Mouse (Mus musculus): ENCODE measurements at regions not wholly inside any gene's neighbourhood (a gene's known extent, or its start where the extent isn't known, plus 50 kb on each side); places are given as distances from the start of the nearest gene placed in this dataset.
A peak's percentile ranks its signal among the peaks of the same experiment; 100 is the strongest.

DNA sequence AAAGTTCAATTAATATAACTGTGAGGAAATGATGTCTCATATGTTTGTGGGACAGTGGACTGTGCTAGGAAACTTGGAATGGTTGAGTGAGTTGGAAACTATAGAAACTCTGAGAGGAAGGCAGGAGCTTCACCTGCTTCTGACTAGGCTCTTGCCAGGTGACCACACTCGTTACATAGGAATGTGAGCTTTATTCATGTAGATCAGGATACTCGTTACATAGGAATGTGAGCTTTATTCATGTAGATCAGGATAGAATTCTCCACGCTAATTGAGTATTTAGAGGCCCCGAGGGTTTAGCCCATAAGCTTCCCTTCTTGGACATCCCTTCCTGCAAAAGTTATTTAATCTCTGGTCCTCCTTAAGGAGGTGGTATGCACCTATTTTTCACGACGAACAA lies 101.9 kb downstream of the Gm9733 start:
- Histone ChIP-seq H3K27me3 (no peaks in the 10 kb centered on the region), H3K9ac (no peak overlapping the region), H3K9me3 (replicated peaks) (no peaks in the 10 kb centered on the region), H3K36me3 (no peaks in the 10 kb centered on the region), H3K4me3 (no peak overlapping the region), H3K27ac (no peak overlapping the region), H3K4me2 (replicated peaks) (no peak overlapping the region), H3K4me1 (no peaks in the 10 kb centered on the region)
- no peak for ATAC-seq (ENCODE audit: low FRiP score)
- 77% methylated on average over 6 of the region's 6 CpGs for WGBS

DNA sequence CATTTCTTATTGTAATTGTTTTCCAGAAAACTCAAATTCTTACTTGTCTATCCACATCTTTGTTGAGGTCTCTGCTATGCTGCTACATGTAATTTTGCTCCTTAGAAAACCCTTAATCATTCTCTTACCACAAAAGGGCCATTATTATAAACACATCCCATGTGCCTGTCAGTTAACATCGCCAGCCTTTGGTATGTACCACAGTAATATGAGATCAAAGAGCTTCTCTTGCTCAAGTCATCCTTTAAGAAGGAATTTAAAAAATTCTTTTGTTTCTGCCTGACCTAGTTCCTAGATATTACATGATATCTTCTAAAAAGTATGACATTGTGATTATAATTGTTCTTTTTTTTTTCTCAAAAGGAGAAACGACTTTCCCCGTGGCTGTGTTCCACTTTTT lies 100.7 kb downstream of the Gm9733 start:
- Histone ChIP-seq H3K27me3 (no peaks in the 10 kb centered on the region), H3K4me3 (no peak overlapping the region), H3K36me3 (no peaks in the 10 kb centered on the region), H3K4me2 (replicated peaks) (no peak overlapping the region), H3K4me1 (no peaks in the 10 kb centered on the region), H3K9me3 (replicated peaks) (no peaks in the 10 kb centered on the region), H3K9ac (no peak overlapping the region), H3K27ac (no peak overlapping the region)
- WGBS = 52% methylated on average over 3 of the region's 3 CpGs
- ATAC-seq (ENCODE audit: low FRiP score) = no peak

DNA sequence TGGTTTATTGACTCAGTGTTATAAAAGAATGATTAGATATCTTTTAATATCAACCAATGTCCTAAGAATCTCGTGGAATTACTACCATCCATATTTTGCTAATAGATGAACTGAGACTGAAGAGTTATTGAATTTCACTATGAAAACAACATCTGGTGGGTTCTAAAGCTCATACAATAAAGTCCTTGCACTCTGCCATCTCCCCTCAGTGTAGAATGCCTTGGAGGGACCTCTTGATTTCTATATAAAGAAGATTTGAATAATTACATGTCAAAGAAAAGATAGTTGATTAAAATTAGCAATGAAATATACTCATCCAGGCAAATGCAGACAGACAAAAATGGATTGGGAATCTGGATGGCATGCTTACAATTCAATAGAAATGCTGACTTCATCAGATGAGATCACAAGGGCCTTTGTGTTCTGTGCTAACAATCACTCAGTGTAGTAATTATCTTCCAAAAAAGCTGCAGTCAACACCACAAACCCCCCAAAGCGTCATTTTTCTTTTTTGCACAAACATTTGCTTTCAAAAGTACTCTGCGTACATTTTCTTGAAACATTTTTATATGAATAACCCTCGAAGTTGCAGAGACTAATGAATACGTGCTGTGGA lies 94.2 kb downstream of the Gm9733 start:
- ATAC-seq (ENCODE audit: low FRiP score) = no peak
- no peaks in the 10 kb centered on the region for H3K9me3 ChIP-seq (replicated peaks)
- no peaks in the 10 kb centered on the region for H3K4me1 ChIP-seq
- H3K27me3 ChIP-seq = no peaks in the 10 kb centered on the region
- no peak overlapping the region for H3K27ac ChIP-seq
- no peaks in the 10 kb centered on the region for H3K36me3 ChIP-seq
- H3K9ac ChIP-seq = no peak overlapping the region
- 82% methylated on average over 5 of the region's 5 CpGs for WGBS
- no peak overlapping the region for H3K4me3 ChIP-seq
- no peak overlapping the region for H3K4me2 ChIP-seq (replicated peaks)

DNA sequence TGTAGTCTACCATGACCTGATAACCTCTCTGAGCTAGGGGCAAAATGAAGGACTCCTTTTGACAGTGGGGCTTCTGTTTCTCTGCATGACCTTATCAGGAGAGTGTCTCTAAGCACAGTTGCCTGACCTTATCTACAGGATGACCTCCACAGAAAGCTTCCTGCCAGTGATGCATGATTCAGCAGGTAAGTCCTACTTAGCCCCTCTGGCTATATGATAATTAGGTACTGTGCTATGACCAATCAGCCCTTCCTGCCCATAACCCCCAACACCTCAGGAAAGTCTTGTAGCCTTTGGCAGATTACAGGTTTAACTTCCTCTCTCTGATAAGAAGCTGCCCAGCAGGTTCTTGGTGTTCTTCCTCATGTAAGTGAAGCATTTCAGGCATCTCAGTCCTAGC lies 89.7 kb downstream of the Gm9733 start:
- H3K4me2 ChIP-seq (replicated peaks) = no peak overlapping the region
- no peak overlapping the region for H3K27ac ChIP-seq
- H3K36me3 ChIP-seq = no peaks in the 10 kb centered on the region
- no peaks in the 10 kb centered on the region for H3K4me1 ChIP-seq
- H3K4me3 ChIP-seq = no peak overlapping the region
- no peak for ATAC-seq (ENCODE audit: low FRiP score)
- H3K27me3 ChIP-seq = no peaks in the 10 kb centered on the region
- H3K9ac ChIP-seq = no peak overlapping the region
- no peaks in the 10 kb centered on the region for H3K9me3 ChIP-seq (replicated peaks)

DNA sequence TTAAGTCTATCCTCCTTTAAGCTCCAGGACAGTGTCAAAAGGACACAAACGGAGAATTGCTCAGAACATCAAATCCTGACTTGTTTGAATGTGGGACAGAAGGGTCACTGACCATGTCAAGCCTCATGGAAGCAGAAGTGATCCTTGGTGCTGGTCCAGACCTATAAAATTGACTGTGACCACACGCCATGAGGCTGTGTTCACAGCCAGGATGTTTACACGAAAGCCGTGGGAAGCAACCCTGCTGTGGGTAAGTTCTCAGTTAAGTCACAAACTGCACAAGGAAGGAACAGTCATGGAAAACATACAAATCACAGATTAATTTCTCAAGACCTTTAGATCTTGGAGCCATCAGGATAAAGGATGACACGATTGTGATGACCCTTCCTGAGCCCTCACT lies 88.5 kb downstream of the Gm9733 start:
- no peak overlapping the region for H3K27ac ChIP-seq
- no peak overlapping the region for H3K4me2 ChIP-seq (replicated peaks)
- 71% methylated on average over 5 of the region's 5 CpGs for WGBS

DNA sequence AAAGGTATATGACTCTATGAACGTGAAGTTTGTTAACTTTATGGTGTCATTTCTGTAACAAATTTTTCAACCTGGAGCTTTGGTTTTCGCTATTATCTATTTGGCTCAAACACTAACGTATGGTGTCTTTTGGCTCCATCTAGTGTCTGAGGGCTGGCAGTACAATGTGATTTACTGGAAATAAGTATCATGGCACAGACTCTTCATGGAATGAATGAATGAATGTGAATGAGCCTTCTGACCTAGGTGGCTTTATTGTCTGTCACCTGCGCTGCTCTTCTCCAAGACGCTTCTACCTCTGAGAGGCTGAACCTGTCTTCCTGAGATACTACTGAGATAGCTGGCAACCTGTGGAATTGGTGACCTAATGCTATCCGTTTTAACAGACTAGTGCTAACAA lies 87.1 kb downstream of the Gm9733 start:
- H3K9me3 ChIP-seq (replicated peaks) = no peaks in the 10 kb centered on the region
- H3K9ac ChIP-seq = no peak overlapping the region
- 24% methylated on average over 6 of the region's 6 CpGs for WGBS
- ATAC-seq (ENCODE audit: low FRiP score) = 0 out of 2 replicates have a peak, but pooled peaks have one; percentile 43
- H3K36me3 ChIP-seq = no peaks in the 10 kb centered on the region
- H3K4me2 ChIP-seq (replicated peaks) = no peak overlapping the region
- no peaks in the 10 kb centered on the region for H3K27me3 ChIP-seq
- H3K27ac ChIP-seq = no peak overlapping the region
- no peak overlapping the region for H3K4me3 ChIP-seq
- H3K4me1 ChIP-seq = no peaks in the 10 kb centered on the region

More for the DNA sequence above, 88.5 kb downstream of the Gm9733 start:
- Histone ChIP-seq H3K27me3 (no peaks in the 10 kb centered on the region), H3K9me3 (replicated peaks) (no peaks in the 10 kb centered on the region), H3K9ac (no peak overlapping the region), H3K4me3 (no peak overlapping the region), H3K4me1 (no peaks in the 10 kb centered on the region), H3K36me3 (no peaks in the 10 kb centered on the region)
- no peak for ATAC-seq (ENCODE audit: low FRiP score)

Data from hindbrain, embryonic 12.5 days (tissue).